Mouse (Mus musculus): Measurements from ENCODE around the gene Gp1bb. TPM values are rescaled to one million over a fixed set of nuclear protein-coding genes. Genes with fewer than 3 reads are reported as not detected.

Gene Gp1bb
- polyA plus RNA-seq, 1 experiment from 2014 or later = 3.8 TPM

- 0 out of 2 replicates have a peak, but pooled peaks cover 8% of the 10 kb centered on the region for H3K4me1 ChIP-seq (ENCODE audit: insufficient read depth)
These were observed 35.9 kb downstream of the Gp1bb start for GRCm38 (mm10) chr16:18586076-18586905.

GRCm38 (mm10) chr16:18585676-18586075, 36.5 kb downstream of the Gp1bb start:
- DNase-seq = no peak
- peak overlapping the region; percentile 77 for H3K9ac ChIP-seq
- WGBS = 24% methylated on average over 10 of the region's 10 CpGs

More at GRCm38 (mm10) chr16:18586076-18586905, 35.9 kb downstream of the Gp1bb start:
- no peak for TF ChIP-seq CTCF (IDR thresholded peaks at IDR 0.05; ENCODE audit: low read depth)
- H3K27ac ChIP-seq (ENCODE audit: low read depth) = peak overlapping the region; percentile 84
- peak overlapping the region; percentile 86 for H3K4me2 ChIP-seq
- no peaks in the 10 kb centered on the region for H3K9me3 ChIP-seq (ENCODE audit: low read depth, low read length)
- DNase-seq = no peak
- H3K36me3 ChIP-seq (ENCODE audit: insufficient read depth) = no peaks in the 10 kb centered on the region; the same call in 1 of the 2 replicates
- WGBS = 4% methylated on average over 83 of the region's 83 CpGs
- H3K27me3 ChIP-seq (ENCODE audit: insufficient read depth, low read length) = peaks cover 98% of the 10 kb centered on the region
- ATAC-seq (ENCODE audit: insufficient read depth) = no peak
- H3K9ac ChIP-seq = peak overlapping the region; percentile 77
- peak overlapping the region; percentile 59 for H3K4me3 ChIP-seq (ENCODE audit: low read depth, low read length)

GRCm38 (mm10) chr16:18584901-18585510, 37.2 kb downstream of the Gp1bb start:
- peaks cover 98% of the 10 kb centered on the region for H3K27me3 ChIP-seq (ENCODE audit: insufficient read depth, low read length)
- ATAC-seq (ENCODE audit: insufficient read depth) (no peak), DNase-seq (no peak)
- H3K4me3 ChIP-seq (ENCODE audit: low read depth, low read length) = peak overlapping the region; percentile 59
- 0 out of 2 replicates have a peak, but pooled peaks cover 5% of the 10 kb centered on the region for H3K4me1 ChIP-seq (ENCODE audit: insufficient read depth)
- no peaks in the 10 kb centered on the region for H3K9me3 ChIP-seq (ENCODE audit: low read depth, low read length)
- 34% methylated on average over 10 of the region's 10 CpGs for WGBS
- peak overlapping the region; percentile 86 for H3K4me2 ChIP-seq
- peak overlapping the region; percentile 38; the same call in 1 of the 2 replicates for H3K27ac ChIP-seq (ENCODE audit: low read depth)
- no peak for TF ChIP-seq CTCF (IDR thresholded peaks at IDR 0.05; ENCODE audit: low read depth)
- peak overlapping the region; percentile 77 for H3K9ac ChIP-seq
- no peaks in the 10 kb centered on the region; the same call in 1 of the 2 replicates for H3K36me3 ChIP-seq (ENCODE audit: insufficient read depth)

More at GRCm38 (mm10) chr16:18585676-18586075, 36.5 kb downstream of the Gp1bb start:
- H3K27ac ChIP-seq (ENCODE audit: low read depth) = peak overlapping the region; percentile 38; the same call in 1 of the 2 replicates
- H3K27me3 ChIP-seq (ENCODE audit: insufficient read depth, low read length) = peaks cover 98% of the 10 kb centered on the region
- peak overlapping the region; percentile 86 for H3K4me2 ChIP-seq
- 0 out of 2 replicates have a peak, but pooled peaks cover 5% of the 10 kb centered on the region for H3K4me1 ChIP-seq (ENCODE audit: insufficient read depth)
- TF ChIP-seq CTCF (IDR thresholded peaks at IDR 0.05; ENCODE audit: low read depth) = no peak
- H3K4me3 ChIP-seq (ENCODE audit: low read depth, low read length) = peak overlapping the region; percentile 59
- H3K36me3 ChIP-seq (ENCODE audit: insufficient read depth) = no peaks in the 10 kb centered on the region; the same call in 1 of the 2 replicates
- no peaks in the 10 kb centered on the region for H3K9me3 ChIP-seq (ENCODE audit: low read depth, low read length)
- no peak for ATAC-seq (ENCODE audit: insufficient read depth)

DNA sequence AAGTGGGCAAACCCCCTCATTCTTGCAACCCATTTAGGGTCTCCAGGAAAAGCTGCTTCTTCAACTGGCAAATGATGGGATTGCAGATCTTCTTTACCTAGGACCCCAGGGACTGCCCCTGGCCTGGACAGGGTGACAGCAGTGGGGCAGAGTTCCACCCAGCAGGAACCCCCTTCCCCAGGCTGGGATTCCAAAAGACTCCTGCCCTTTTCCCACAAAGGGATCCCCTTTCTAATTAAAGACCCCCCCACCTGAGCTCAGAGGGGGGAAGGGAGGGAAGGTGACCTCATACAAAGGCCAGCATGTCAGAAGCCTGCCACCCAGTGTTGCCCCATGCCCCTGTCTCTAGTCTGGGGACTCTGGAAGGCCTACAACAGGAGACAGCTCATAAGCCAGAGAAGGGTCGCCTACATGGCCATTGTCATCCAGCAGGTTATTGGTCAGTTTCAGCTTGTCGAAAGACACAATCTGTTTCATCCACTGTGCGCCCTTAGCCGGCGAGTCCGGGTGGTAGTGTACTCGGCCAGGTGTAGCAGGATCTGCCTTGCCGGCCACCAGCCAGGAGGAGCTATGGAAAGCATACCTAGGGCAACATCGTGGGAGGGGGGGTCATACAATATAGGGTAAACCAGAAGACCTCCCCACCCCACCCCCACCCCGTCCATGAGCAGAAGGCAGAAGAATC, 38.4 kb downstream of the Gp1bb start:
- Histone ChIP-seq H3K4me2 (peak overlapping the region; percentile 86), H3K4me1 (ENCODE audit: insufficient read depth) (0 out of 2 replicates have a peak, but pooled peaks cover 5% of the 10 kb centered on the region), H3K9ac (peak overlapping the region; percentile 77), H3K4me3 (ENCODE audit: low read depth, low read length) (peak overlapping the region; percentile 59), H3K36me3 (ENCODE audit: insufficient read depth) (no peaks in the 10 kb centered on the region; the same call in 1 of the 2 replicates), H3K27ac (ENCODE audit: low read depth) (no peak overlapping the region), H3K9me3 (ENCODE audit: low read depth, low read length) (no peaks in the 10 kb centered on the region), H3K27me3 (ENCODE audit: insufficient read depth, low read length) (peaks cover 95% of the 10 kb centered on the region)
- ATAC-seq (ENCODE audit: insufficient read depth) = no peak
- TF ChIP-seq CTCF (IDR thresholded peaks at IDR 0.05; ENCODE audit: low read depth) = no peak
- no peak for DNase-seq
- WGBS = 49% methylated on average over 10 of the region's 10 CpGs

- peaks cover 89% of the 10 kb centered on the region for H3K27me3 ChIP-seq (ENCODE audit: insufficient read depth, low read length)
- no peak for TF ChIP-seq CTCF (IDR thresholded peaks at IDR 0.05; ENCODE audit: low read depth)
- peak overlapping the region; percentile 40 for H3K9ac ChIP-seq
- peak overlapping the region; percentile 59 for H3K4me3 ChIP-seq (ENCODE audit: low read depth, low read length)
- no peak overlapping the region for H3K27ac ChIP-seq (ENCODE audit: low read depth)
- 0 out of 2 replicates have a peak, but pooled peaks cover 5% of the 10 kb centered on the region for H3K4me1 ChIP-seq (ENCODE audit: insufficient read depth)
- no peaks in the 10 kb centered on the region; the same call in 1 of the 2 replicates for H3K36me3 ChIP-seq (ENCODE audit: insufficient read depth)
- no peak for DNase-seq
- WGBS = 33% methylated on average over 10 of the region's 10 CpGs
- H3K9me3 ChIP-seq (ENCODE audit: low read depth, low read length) = no peaks in the 10 kb centered on the region
- peak overlapping the region; percentile 86 for H3K4me2 ChIP-seq
- no peak for ATAC-seq (ENCODE audit: insufficient read depth)
These were observed 39.0 kb downstream of the Gp1bb start for GRCm38 (mm10) chr16:18583169-18583568.

DNA sequence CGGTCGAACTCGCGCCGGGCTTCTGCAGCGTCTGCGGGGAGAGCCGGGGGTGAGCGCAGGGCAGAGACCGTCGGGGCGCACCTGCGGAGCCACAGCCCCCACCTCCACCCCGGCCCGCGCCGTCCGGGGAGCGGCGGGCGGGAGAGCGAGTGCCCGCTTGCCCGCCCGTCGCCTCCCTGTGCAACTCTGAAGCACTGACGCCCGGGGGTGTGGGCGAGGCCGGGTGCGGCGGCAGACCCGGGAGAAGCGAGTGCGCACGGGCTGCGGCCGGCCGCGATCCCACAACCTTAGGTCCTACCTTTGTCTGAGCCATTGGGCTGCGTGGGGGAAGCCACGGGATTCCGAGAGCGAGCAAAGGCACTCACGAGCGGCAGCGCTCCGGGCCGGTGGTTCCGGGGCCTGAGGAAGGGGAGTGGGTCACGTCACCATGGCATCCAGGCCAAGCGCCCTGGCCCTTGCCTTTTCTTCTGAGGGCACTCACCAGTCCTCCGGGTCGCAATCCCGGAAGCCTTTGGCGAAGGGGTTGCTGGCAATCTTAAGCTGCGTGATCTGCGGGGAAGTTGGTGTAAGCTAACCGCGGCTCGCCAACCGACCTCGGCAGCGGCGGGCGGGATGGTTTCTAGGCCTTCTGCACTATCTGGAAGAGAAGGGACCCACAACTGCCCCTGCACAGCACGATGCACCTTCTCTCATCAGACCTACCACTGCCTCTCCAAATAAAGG, 39.6 kb downstream of the Gp1bb start:
- peak overlapping the region; percentile 86 for H3K4me2 ChIP-seq
- H3K4me1 ChIP-seq (ENCODE audit: insufficient read depth) = 0 out of 2 replicates have a peak, but pooled peaks cover 5% of the 10 kb centered on the region
- no peak for TF ChIP-seq CTCF (IDR thresholded peaks at IDR 0.05; ENCODE audit: low read depth)
- 4% methylated on average over 55 of the region's 67 CpGs for WGBS
- H3K27ac ChIP-seq (ENCODE audit: low read depth) = peak overlapping the region; percentile 18; the same call in 1 of the 2 replicates
- ATAC-seq (ENCODE audit: insufficient read depth) (no peak), DNase-seq (peak; percentile 25)
- peak overlapping the region; percentile 40 for H3K9ac ChIP-seq
- peaks cover 83% of the 10 kb centered on the region for H3K27me3 ChIP-seq (ENCODE audit: insufficient read depth, low read length)
- H3K9me3 ChIP-seq (ENCODE audit: low read depth, low read length) = no peaks in the 10 kb centered on the region
- no peaks in the 10 kb centered on the region; the same call in 1 of the 2 replicates for H3K36me3 ChIP-seq (ENCODE audit: insufficient read depth)
- H3K4me3 ChIP-seq (ENCODE audit: low read depth, low read length) = peak overlapping the region; percentile 59
